Mouse (Mus musculus): ENCODE data around the gene Dync2li1.

DNA sequence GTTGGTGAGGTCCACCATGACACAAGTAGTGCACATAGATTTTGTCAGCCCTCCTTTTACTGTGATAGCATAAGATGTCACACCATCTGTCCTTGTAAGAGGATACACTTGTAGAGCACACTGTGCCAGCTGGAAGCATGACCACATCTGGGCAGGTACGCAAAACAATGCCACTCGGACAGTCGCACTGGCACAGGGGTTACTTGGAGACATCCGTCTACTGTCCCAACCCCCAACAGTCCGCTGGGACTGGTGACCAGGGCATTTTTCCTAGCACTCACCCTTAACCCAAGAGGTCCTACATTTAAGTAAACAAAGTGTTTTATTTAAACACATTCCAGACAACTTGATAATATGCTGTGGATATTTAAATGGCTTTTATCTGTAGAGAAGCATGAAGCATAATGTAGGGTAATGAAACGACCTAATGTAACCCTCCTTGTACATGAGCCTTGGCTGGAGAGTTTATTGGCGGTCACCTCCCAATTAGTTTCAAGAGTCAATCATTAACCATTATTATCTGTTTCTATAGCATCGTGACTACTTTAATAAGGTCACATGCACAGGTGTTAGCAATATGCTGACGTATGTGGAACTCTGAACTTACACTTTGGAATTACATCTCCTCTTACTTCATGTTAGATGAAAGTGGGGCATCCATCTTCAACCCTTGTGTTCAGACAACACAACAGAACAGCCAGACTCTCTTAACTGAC, 24.2 kb downstream of the Dync2li1 start:
- TF ChIP-seq CTCF (IDR thresholded peaks at IDR 0.05; ENCODE audit: extremely low read depth, insufficient read depth, low read length) (no peak), POLR2A (IDR thresholded peaks at IDR 0.05; ENCODE audit: extremely low read depth, insufficient read depth, low read length) (no peak)
